Mouse (Mus musculus): ENCODE measurements at regions not wholly inside any gene's neighbourhood (a gene's known extent, or its start where the extent isn't known, plus 50 kb on each side); places are given as distances from the start of the nearest gene placed in this dataset.

GRCm38 (mm10) chr16:49970297-49970804 is 170.0 kb downstream of the Cd47 start:
- H3K4me1 ChIP-seq (ENCODE audit: insufficient read depth, low read depth, low read length): peaks cover 8% of the 10 kb centered on the region; the same call in 1 of the 2 replicates
- TF ChIP-seq EP300 (IDR thresholded peaks at IDR 0.05) (peak; percentile 83), CTCF (IDR thresholded peaks at IDR 0.05) (no peak)
- no peak overlapping the region for H3K27ac ChIP-seq (ENCODE audit: low read length)
- peak; percentile 74 for ATAC-seq
- H3K9me3 ChIP-seq (ENCODE audit: low read length): no peaks in the 10 kb centered on the region
- H3K9ac ChIP-seq (replicated peaks; ENCODE audit: low read depth): no peak overlapping the region
- no peaks in the 10 kb centered on the region for H3K36me3 ChIP-seq (ENCODE audit: insufficient read depth, low read length)
- H3K4me2 ChIP-seq (replicated peaks; ENCODE audit: low read depth, low read length): no peak overlapping the region
- H3K27me3 ChIP-seq (replicated peaks; ENCODE audit: insufficient read depth, low read length): no peaks in the 10 kb centered on the region
- WGBS: 40% methylated on average over 2 of the region's 2 CpGs
- no peak overlapping the region for H3K4me3 ChIP-seq (ENCODE audit: low read depth, low read length)
- peak; percentile 85 for DNase-seq (ENCODE audit: low spot score)

- Histone ChIP-seq H3K27me3 (replicated peaks; ENCODE audit: insufficient read depth, low read length) (no peaks in the 10 kb centered on the region), H3K27ac (ENCODE audit: low read length) (no peak overlapping the region), H3K36me3 (ENCODE audit: insufficient read depth, low read length) (no peaks in the 10 kb centered on the region), H3K9me3 (ENCODE audit: low read length) (no peaks in the 10 kb centered on the region), H3K4me3 (ENCODE audit: low read depth, low read length) (no peak overlapping the region), H3K4me1 (ENCODE audit: insufficient read depth, low read depth, low read length) (peaks cover 8% of the 10 kb centered on the region; the same call in 1 of the 2 replicates), H3K4me2 (replicated peaks; ENCODE audit: low read depth, low read length) (no peak overlapping the region), H3K9ac (replicated peaks; ENCODE audit: low read depth) (no peak overlapping the region)
- DNase-seq (ENCODE audit: low spot score): no peak
- TF ChIP-seq CTCF (IDR thresholded peaks at IDR 0.05): no peak
- no peak for TF ChIP-seq EP300 (IDR thresholded peaks at IDR 0.05)
- ATAC-seq: no peak
- 84% methylated on average over 3 of the region's 3 CpGs for WGBS
These were observed 170.8 kb downstream of the Cd47 start for GRCm38 (mm10) chr16:49971141-49971555.

GRCm38 (mm10) chr16:49977276-49977675 is 176.9 kb downstream of the Cd47 start:
- Histone ChIP-seq H3K4me2 (replicated peaks; ENCODE audit: low read depth, low read length) (no peak overlapping the region), H3K9me3 (ENCODE audit: low read length) (no peaks in the 10 kb centered on the region), H3K4me3 (ENCODE audit: low read depth, low read length) (no peak overlapping the region), H3K27me3 (replicated peaks; ENCODE audit: insufficient read depth, low read length) (no peaks in the 10 kb centered on the region), H3K36me3 (ENCODE audit: insufficient read depth, low read length) (no peaks in the 10 kb centered on the region), H3K27ac (ENCODE audit: low read length) (no peak overlapping the region), H3K9ac (replicated peaks; ENCODE audit: low read depth) (no peak overlapping the region), H3K4me1 (ENCODE audit: insufficient read depth, low read depth, low read length) (no peaks in the 10 kb centered on the region)
- DNase-seq (ENCODE audit: low spot score) (no peak), ATAC-seq (no peak)
- TF ChIP-seq EP300 (IDR thresholded peaks at IDR 0.05): no peak
- TF ChIP-seq CTCF (IDR thresholded peaks at IDR 0.05): no peak
- 78% methylated on average over 2 of the region's 2 CpGs for WGBS

GRCm38 (mm10) chr16:49979426-49979940 is 179.2 kb downstream of the Cd47 start:
- ATAC-seq (no peak), DNase-seq (ENCODE audit: low spot score) (no peak)
- 92% methylated on average over 4 of the region's 4 CpGs for WGBS
- no peaks in the 10 kb centered on the region for H3K9me3 ChIP-seq (ENCODE audit: low read length)
- no peak overlapping the region for H3K27ac ChIP-seq (ENCODE audit: low read length)
- H3K36me3 ChIP-seq (ENCODE audit: insufficient read depth, low read length): no peaks in the 10 kb centered on the region
- TF ChIP-seq CTCF (IDR thresholded peaks at IDR 0.05) (no peak), EP300 (IDR thresholded peaks at IDR 0.05) (no peak)
- H3K9ac ChIP-seq (replicated peaks; ENCODE audit: low read depth): no peak overlapping the region
- no peak overlapping the region for H3K4me2 ChIP-seq (replicated peaks; ENCODE audit: low read depth, low read length)
- H3K4me3 ChIP-seq (ENCODE audit: low read depth, low read length): no peak overlapping the region
- no peaks in the 10 kb centered on the region for H3K4me1 ChIP-seq (ENCODE audit: insufficient read depth, low read depth, low read length)
- H3K27me3 ChIP-seq (replicated peaks; ENCODE audit: insufficient read depth, low read length): no peaks in the 10 kb centered on the region

GRCm38 (mm10) chr16:49980178-49980646 is 179.9 kb downstream of the Cd47 start:
- ATAC-seq (no peak), DNase-seq (ENCODE audit: low spot score) (no peak)
- H3K27ac ChIP-seq (ENCODE audit: low read length): no peak overlapping the region
- TF ChIP-seq EP300 (IDR thresholded peaks at IDR 0.05): no peak
- TF ChIP-seq CTCF (IDR thresholded peaks at IDR 0.05): no peak
- H3K9me3 ChIP-seq (ENCODE audit: low read length): no peaks in the 10 kb centered on the region
- H3K9ac ChIP-seq (replicated peaks; ENCODE audit: low read depth): no peak overlapping the region
- no peaks in the 10 kb centered on the region for H3K4me1 ChIP-seq (ENCODE audit: insufficient read depth, low read depth, low read length)
- H3K4me2 ChIP-seq (replicated peaks; ENCODE audit: low read depth, low read length): no peak overlapping the region
- WGBS: 74% methylated on average over 10 of the region's 10 CpGs
- no peak overlapping the region for H3K4me3 ChIP-seq (ENCODE audit: low read depth, low read length)
- H3K36me3 ChIP-seq (ENCODE audit: insufficient read depth, low read length): no peaks in the 10 kb centered on the region
- no peaks in the 10 kb centered on the region for H3K27me3 ChIP-seq (replicated peaks; ENCODE audit: insufficient read depth, low read length)

- H3K9ac ChIP-seq (replicated peaks; ENCODE audit: low read depth): no peak overlapping the region
- H3K4me2 ChIP-seq (replicated peaks; ENCODE audit: low read depth, low read length): no peak overlapping the region
- WGBS: 81% methylated on average over 4 of the region's 4 CpGs
- no peaks in the 10 kb centered on the region for H3K27me3 ChIP-seq (replicated peaks; ENCODE audit: insufficient read depth, low read length)
- TF ChIP-seq CTCF (IDR thresholded peaks at IDR 0.05) (no peak), EP300 (IDR thresholded peaks at IDR 0.05) (no peak)
- H3K27ac ChIP-seq (ENCODE audit: low read length): no peak overlapping the region
- no peaks in the 10 kb centered on the region for H3K36me3 ChIP-seq (ENCODE audit: insufficient read depth, low read length)
- H3K4me1 ChIP-seq (ENCODE audit: insufficient read depth, low read depth, low read length): no peaks in the 10 kb centered on the region
- no peak overlapping the region for H3K4me3 ChIP-seq (ENCODE audit: low read depth, low read length)
- ATAC-seq (no peak), DNase-seq (ENCODE audit: low spot score) (no peak)
- H3K9me3 ChIP-seq (ENCODE audit: low read length): no peaks in the 10 kb centered on the region
These were observed 181.8 kb downstream of the Cd47 start for GRCm38 (mm10) chr16:49982180-49982579.
